Mouse (Mus musculus) gastrocnemius, postnatal 10 days (tissue): ENCODE data around the gene Wee1. TPM values are rescaled to one million over a fixed set of nuclear protein-coding genes. Genes with fewer than 3 reads are reported as not detected.

Experiments
- total RNA-seq, 2 experiments: library from RNA; stranded (reverse); gene quantifications; 2 replicates each; pipeline ENCODE4 v1.2.3; 2021

Gene Wee1
- total RNA-seq, 2 experiments from 2014 or later: 7.7 to 8.6 TPM

Other genes with a start within 250 kb of the Wee1 start
- 10 to 100 TPM; 68.8 to 84.6 TPM for gene Dennd5a, start 161.6 kb upstream of the Wee1 start, total RNA-seq
- 10 to 100 TPM; 28.6 to 41.6 TPM for gene Tmem41b, start 135.1 kb upstream of the Wee1 start, total RNA-seq
- gene Ipo7, start 103.8 kb upstream of the Wee1 start, total RNA-seq: 10 to 100 TPM; 70.7 to 72.6 TPM
- gene Zfp143, start 60.8 kb upstream of the Wee1 start, total RNA-seq: 1 to 10 TPM; 7.4 to 7.8 TPM
- gene Swap70, start 99.7 kb downstream of the Wee1 start, total RNA-seq: 10 to 100 TPM; 11.5 to 16.2 TPM